Mouse (Mus musculus) activated CD4-positive, CD25-positive, alpha-beta regulatory T cell, adult 4 months (primary cell): Measurements from ENCODE around the gene Speer4c. TPM values are rescaled to one million over a fixed set of nuclear protein-coding genes. Genes with fewer than 3 reads are reported as not detected.
"Not testable (repeated sequence)": the region's sequence is repeated elsewhere in the genome, so short reads cannot be mapped to it uniquely, and the experiment has no call there.

Experiments used
- ATAC-seq: one replicate; pipeline ENCODE4 v1.8.0; 2017
- polyA plus RNA-seq, 2 experiments: library from polyadenylated mRNA; unstranded; fragments of 100-300 nt; shearing (Covaris generic); gene quantifications; one replicate each; pipeline ENCODE4 v1.2.1; 2017

Gene Speer4c
- not detected for polyA plus RNA-seq

DNA sequence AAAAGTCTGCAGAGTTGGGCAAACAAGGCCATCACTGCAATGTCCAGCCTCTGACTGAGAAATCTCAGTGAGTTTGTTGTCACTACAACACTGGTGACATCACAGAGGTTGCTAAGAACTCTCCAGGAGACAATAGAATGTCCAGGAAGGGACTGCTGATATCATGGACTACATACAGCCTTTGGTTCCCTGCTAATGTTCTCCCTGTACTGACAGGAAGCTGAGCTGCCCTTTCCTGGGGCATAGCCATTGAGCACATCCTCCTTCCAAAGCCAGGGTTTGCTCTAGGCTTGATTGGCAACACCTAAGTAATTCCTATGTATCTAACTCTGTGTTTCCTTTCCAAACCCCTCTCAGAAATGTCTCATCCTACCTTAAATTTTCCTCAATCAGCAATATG lies at the start of gene Speer4c:
TSS of gene Speer4c (minus strand) at position 101 of the 400 bp plus-strand sequence.
- ATAC-seq: not testable (repeated sequence)

DNA sequence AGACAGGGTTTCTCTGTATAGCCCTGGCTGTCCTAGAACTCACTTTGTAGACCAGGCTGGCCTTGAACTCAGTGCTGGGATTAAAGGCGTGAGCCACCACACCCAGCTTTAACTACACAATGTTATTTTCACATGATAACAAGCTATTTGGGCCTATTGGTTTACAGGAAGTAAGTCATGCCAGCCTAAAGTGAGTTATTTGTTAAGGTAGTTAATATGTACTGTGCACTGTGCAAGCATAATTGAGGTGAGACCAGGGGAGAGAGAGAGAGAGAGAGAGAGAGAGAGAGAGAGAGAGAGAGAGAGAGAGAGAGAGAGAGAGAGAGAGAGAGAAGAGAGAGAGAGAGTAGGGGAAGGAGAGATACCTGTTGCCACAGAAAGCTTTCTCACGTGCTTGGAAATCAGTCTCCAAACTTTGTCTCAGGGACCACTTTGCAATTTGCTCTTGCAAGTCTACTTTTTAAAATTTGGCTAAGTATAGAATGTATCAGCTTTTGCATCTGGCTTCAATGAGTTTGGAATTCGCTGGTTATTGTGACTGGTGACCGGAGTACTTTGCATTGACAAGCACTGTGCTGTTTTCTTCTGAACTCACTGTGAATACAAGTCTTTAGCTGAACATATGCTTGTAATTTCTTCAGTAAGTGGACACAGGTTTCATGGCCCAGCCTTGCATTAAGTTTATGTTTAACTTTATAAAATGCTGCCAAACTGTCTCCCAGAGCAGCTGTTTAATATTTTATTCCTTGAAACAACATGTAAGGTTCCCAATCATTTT lies 33.6 kb upstream of the Speer4c start:
- ATAC-seq: no peak

DNA sequence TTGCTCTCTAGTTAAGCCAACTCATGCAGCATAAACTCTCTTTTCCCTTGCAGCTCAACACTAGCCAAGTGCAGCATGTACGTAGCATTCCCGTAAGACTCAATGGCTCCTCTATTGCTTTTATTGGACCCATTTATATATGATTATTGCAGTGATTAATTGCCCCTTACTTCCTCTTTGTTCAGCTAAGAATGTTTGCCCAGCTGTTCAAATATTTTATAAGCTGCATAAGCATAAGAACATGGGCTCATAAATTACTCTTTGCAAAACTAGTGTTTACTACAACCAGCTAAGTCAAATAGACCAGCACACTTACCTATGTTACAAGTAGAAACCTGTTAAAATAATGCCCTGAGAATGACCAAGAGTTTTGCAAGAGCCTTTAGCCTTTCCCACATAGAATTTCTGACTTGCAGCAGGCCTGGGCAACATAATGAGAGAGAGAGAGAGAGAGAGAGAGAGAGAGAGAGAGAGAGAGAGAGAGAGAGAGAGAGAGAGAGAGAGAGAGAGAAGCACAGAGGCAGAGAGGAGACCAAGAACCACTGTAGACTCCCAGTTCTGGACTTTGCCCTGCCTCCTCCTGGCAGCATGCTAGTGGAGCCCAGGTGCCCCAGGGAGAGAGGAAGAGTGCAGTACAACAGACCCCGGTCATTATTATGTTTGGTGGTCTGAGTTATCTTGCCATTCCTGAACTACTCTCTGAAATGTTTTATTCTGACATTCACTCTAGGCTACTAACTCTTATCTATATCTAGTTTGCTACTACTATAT lies 20.2 kb upstream of the Speer4c start:
- no peak for ATAC-seq

DNA sequence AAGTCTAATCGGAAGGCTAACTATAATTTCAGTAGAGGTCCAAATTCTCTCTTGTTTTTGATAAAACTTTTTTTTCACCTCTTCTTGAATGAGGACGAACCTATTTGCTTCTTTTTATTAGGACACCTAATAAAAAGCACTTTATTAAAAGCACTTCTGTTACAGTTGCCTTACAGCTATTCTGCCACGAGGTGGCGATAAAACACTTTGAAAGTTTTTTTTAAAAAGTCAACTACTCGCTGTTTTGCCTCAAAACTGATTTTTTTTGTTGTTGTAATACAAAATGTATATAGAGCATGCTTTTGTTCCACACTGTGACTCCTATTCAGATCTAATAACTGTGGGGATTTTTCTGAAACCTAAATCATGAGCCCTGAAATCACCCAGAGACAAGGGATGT lies 11.2 kb downstream of the Speer4c start:
- ATAC-seq: not testable (repeated sequence)

DNA sequence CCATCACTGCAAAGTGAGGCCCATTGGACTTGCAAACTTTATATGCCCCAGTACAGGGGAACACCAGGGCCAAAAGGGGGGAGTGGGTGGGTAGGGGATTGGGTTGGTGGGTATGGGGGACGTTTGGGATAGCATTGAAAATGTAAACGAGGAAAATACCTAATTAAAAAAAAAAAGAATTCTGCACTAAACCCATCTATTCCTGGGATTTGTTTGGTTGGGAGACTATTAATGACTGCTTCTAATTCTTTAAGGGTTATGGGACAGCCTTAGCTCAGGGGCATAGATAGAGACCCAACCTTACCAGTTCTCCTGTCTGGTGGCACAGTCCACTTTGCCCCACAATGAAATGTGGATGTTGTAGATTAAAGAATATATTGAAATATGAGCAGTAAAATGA lies 16.4 kb downstream of the Speer4c start:
- not testable (repeated sequence) for ATAC-seq

DNA sequence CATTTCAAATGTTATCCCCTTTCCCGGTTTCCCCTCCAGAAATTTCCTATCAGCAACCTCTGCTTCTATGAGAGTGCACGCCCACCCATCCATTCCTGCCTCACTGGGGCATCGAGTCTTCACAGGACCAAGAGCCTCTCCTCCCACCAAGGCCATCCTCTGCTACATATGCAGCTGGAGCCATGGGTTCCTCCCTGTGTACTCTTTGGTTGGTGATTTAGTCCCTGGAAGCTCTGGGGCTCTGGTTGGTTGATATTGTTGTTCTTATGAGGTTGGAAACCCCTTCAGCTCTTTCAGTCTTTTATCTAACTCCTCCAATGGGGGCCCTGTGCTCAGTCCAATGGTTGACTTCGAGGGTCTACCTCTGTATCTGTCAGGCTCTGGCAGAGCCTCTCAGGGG lies 22.2 kb downstream of the Speer4c start:
- not testable (repeated sequence) for ATAC-seq

DNA sequence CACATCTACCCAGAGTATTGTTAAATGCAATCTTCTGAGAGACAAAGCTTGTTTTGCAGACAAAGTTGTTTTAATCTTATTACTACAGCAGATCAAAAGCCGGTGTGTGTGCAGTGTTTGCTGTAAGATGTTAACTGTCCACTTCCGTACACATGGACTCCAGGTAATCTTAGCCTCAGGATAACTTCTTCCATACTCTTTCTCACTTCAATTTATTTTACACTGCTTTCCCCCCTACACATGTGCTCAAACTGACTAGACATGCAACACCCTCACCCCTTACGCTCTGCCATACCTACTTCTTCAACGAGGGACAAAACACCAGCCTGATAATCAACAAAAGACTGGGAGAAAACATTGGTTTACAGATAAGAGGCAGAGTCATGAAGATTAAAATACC lies 23.2 kb downstream of the Speer4c start:
- not testable (repeated sequence) for ATAC-seq

DNA sequence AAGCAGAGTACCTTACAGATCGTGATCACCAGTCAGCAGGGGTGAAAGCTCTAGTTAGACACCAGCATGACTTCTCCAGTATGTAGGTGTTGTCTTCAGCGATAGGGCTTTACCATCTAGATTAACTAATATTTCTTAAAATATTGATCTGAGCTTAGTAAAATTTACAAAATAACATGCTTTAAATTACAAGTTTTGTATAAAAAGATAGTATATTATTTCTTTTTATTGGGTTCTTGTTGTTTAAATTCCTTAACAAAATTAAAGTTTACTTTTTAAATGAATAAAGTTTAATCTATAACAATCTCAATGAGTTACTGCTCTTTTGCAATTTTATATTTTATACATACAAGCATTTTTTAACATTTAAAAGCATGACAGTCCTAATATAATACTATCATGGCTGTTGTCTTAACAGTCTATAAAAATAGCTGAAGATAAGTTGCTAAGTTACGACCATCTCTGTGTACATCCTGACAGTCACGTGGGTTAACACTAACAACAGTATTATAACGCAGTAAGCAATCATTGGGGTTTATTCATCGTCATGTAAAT lies 24.3 kb downstream of the Speer4c start:
- ATAC-seq: peak; percentile 49

DNA sequence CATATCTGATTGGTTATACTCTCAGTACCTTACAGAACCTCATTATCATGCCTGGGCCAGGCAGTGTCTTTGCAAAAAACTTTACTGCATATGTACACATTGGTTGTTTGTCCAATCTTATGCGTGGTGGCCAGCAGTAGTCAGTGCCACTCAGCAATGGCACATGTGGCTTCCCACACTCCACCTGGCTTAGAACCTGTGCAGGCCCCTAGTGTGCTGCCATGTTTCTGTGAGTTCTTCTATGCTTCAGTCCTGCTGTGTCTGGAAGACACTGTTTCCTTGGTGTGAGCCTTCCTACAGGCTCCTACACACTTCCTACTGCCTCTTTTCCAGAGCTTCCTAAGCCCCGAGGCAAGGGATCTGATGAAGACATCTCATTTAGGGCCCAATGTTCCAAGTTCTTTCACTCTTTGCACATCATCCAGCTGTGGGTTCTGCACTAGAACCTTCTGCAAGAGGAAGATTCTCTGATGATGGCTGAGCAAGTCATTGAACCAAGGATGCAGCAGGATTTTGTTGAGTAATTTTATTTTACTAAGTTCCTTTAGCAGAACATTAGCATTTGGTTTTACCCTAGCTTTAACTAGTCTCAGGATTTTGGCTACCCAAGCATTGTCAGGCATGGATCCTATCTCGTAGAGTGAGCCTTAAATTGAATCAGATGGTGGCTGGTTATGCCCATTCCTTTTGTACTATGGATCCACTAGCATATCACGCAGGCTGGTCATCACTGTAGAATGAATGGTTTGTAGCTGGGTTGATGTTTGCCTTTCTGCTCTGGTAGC lies 25.0 kb downstream of the Speer4c start:
- not testable (repeated sequence) for ATAC-seq

DNA sequence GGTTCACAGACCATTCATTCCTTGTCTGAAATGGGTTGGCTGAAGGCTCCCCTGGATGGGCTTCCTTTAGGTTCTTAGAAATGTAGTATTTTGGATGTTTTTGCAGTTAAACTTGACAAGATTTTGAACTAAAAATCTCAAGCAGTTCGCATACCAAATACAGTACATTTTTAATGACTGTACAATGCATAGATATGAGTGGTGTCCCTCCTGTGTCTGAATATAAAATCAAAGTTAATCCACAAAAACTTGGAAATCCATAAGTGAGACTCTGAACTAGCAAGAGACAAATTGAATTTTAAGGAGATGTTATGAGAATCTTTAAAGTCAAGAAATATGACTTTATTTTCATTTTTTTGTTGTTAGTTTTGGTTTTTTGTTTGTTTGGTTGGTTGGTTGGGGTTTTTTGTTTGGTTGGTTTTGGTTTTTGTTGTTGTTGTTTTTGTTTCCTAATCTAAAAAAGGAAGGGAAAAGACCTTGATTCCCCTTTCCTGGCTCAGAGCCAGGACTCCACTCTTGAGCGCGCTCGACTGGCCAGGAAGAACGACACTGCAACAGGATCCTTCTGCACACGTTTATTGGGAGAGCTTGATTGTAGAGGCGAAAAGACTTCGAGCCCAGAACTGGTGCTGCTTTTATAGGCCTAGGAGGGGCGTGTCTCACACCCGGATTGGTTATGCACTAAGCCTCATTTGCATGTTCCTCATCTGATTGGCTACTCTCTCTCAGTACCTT lies 32.6 kb downstream of the Speer4c start:
- ATAC-seq: not testable (repeated sequence)

DNA sequence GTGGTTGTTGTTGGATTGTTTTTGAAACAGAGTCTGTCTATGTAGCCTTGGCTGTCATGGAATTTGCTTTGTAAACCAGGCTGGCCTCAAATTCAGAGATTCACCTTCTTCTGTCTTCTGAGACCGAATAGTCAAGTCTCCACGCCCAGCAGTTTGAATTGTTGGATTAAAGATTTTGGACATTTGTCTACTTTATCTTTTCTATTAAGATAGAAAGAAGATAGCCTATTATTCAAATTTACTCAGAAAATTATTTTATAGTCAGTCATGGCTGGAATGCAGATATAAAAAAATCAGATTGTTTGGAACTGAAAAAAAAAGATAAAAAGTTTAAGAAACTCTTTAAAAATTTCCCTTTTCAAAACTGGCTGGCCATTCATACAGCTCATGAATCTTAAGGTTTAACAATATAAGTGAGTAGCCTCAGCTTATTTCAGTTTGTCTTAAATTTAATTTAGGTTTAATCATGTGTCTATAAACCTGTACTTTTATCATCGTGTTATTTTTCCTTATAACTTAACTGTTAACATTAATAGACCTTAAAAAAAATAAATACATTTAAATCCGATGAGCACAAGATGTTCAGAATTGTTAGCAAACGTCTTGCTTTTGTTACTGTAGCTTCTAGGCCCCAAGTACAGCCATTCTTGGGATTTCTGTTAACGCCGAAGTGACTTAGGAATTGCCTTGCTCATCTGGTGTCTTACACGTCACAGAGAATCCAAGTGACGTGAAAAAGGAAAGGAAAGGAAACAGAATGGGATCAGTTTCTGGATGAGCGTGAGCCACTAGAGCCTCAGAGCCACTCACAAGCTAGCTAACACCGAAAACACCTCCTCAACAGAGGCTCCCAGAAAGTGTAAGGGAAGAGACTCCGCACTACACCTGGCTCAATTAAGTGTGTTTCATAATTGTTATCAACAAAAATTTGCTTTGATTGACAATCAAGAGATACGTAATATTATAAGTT lies 33.8 kb downstream of the Speer4c start:
- not testable (repeated sequence) for ATAC-seq

DNA sequence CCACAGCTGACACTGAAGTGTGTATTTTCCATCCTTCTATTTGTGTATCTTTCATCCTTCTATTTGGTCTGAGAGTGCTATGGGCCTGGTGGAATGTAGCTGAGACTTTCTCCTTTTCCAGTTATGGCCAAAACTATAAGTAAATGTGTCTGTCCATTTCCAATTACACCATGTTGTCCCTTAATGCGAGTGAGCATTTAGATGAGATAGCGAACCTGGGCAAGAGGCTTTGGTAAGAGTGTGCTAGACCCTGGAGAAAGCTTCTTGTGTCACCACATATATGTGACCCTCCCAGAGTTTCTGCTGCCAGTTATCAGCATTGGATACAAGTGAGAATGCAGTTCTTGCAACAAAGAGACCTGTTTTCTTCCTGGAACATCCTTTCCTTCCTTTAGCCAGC lies 35.2 kb downstream of the Speer4c start:
- not testable (repeated sequence) for ATAC-seq

DNA sequence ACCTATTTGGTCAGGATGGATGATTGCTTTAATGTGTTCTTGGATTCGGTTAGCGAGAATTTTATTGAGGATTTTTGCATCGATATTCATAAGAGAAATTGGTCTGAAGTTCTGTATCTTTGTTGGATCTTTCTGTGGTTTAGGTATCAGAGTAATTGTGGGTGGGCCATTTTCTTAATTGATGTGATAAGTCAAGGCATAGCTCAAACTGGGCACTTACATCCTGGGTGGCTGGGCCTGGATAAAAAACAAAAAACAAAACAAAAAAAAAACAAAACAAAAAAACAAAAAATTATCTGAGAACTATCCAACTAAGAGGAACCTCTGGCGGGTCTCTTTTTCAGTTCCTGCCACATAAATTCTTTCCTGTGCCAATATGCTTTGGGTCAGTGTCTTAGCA lies 36.3 kb downstream of the Speer4c start:
- not testable (repeated sequence) for ATAC-seq

DNA sequence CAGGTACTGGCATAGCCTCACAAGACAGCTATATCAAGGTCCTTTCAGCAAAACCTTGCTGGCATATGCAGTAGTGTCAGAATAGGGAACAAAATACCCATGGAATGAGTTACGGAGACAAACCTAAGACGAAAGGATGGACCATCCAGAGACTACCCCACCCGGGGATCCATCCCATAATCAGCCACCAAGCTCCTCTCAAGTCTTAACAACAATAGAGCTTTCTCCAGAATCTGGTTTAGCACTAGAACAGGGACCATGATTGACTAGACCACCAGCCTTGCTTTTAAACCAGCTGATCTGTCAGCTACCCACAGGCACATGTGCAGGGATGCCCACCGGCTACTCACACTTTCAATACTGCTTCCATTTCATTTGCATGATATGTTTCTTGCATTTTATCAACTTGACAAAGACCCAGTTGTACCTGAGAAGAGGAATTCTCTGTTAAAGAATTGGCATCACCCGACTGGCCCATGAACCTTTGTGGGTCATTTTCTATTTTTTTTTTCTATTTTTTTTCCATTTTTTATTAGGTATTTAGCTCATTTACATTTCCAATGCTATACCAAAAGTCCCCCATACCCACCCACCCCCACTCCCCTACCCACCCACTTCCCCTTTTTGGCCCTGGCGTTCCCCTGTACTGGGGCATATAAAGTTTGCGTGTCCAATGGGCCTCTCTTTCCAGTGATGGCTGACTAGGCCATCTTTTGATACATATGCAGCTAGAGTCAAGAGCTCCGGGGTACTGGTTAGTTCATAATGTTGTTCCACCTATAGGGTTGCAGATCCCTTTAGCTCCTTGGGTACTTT lies 39.4 kb downstream of the Speer4c start:
- not testable (repeated sequence) for ATAC-seq

DNA sequence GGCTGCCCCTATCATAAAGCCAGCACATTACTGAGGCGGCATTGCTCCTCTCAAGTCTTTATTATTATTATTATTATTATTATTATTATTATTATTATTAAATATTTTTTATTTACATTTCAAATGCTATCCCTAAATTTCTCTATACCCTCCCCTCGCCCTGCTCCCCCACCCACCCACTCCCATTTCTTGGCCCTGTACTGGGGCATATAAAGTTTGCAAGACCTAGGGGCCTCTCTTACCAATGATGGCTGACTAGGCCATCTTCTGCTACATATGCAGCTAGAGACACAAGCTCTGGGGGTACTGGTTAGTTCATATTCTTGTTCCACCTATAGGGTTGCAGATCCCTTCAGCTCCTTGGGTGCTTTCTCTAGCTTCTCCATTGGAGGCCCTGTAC lies 40.1 kb downstream of the Speer4c start:
- not testable (repeated sequence) for ATAC-seq

DNA sequence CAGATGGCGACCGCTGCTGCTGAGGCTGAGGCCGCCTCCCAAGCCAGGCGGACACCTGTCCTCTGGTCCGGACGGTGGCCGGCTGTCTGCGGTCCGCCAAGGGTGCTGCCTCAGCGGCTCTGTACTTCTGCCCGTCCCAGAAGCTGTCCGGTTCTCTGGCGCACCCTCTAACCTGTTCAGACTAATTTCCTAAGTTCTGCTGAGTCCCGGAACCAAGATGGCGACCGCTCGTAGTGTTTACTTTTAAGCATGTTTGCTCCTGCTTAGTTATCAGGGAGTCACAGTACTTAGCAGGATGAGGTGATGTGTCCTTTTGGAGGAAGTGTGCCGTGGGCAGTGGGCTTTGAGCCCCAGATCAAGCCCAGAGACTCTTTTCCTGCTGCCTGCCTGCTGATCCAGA lies 43.3 kb downstream of the Speer4c start:
- ATAC-seq: not testable (repeated sequence)

DNA sequence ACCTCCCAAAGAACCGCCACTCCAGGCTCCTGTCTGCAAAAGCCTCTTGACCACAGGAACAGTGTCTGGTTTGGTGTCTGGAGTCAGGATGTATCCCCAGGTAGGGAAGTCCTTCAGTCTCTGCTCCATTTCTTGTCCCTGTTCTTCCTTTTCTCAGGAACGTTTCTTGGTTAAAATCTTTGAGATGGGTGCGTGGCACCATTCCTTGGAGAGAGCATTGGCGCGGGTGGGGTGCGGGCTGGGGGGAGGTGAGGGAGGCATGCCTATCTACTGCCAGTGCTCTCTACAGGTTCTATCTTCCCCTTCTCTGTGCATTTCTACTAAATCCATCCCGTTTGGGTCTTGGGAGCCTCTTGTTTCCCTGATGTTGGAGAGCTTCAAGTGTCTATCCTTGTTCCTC lies 50.2 kb downstream of the Speer4c start:
- not testable (repeated sequence) for ATAC-seq
